Mouse (Mus musculus): ENCODE measurements at regions not wholly inside any gene's neighbourhood (a gene's known extent, or its start where the extent isn't known, plus 50 kb on each side); places are given as distances from the start of the nearest gene placed in this dataset.
"Not testable (repeated sequence)": the region's sequence is repeated elsewhere in the genome, so short reads cannot be mapped to it uniquely, and the experiment has no call there.

GRCm38 (mm10) chr8:71823655-71824622, 57.9 kb upstream of the Zfp709 start:
- in situ Hi-C loops (cut with MboI): not testable (repeated sequence)

GRCm38 (mm10) chr8:71822749-71823148, 59.1 kb upstream of the Zfp709 start:
- in situ Hi-C loops (cut with MboI): not testable (repeated sequence)

DNA sequence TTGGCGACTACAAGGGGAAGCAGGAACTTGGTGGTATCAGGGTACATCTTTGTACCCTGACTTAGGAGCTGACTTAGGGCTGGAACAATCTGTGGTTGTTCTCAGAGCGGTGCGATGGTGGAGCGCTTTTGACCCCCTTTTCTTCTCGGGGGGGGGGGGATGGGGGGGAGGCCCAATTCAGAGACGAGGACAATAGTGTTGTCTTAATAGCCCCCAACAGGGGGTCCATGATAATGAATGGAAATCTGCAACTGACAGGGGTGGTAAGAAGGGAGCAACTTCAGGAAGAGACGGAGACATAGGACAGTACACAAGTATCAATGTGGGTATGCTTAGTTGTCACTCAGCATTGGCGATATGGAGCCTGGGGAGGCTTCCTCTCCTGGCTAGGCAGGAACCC, 61.9 kb upstream of the Zfp709 start:
- in situ Hi-C loops (cut with MboI): loop anchor here (5.0 kb wide), 1 partner anchor 643 kb away; no protein-coding TSS in a partner anchor

DNA sequence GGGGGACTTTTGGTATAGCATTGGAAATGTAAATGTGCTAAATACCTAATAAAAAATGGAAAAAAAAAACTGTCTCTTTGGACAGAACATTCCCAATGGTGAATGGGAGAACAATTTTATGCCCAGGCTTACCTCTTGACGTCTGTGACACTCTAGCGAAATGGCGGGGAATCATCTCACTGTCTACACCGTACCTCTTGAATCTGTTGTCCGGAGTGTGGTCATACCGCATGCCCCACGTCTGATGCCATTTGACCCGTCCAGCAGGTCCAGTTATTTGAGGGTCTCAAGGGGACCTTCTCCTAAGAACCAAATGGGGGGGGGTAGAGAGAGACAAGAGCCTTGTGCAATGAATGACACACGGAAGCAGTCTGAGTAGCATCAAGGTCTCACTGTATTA, 62.4 kb upstream of the Zfp709 start:
- in situ Hi-C loops (cut with MboI): loop anchor here (5.0 kb wide), 1 partner anchor 642 kb away; no protein-coding TSS in a partner anchor

DNA sequence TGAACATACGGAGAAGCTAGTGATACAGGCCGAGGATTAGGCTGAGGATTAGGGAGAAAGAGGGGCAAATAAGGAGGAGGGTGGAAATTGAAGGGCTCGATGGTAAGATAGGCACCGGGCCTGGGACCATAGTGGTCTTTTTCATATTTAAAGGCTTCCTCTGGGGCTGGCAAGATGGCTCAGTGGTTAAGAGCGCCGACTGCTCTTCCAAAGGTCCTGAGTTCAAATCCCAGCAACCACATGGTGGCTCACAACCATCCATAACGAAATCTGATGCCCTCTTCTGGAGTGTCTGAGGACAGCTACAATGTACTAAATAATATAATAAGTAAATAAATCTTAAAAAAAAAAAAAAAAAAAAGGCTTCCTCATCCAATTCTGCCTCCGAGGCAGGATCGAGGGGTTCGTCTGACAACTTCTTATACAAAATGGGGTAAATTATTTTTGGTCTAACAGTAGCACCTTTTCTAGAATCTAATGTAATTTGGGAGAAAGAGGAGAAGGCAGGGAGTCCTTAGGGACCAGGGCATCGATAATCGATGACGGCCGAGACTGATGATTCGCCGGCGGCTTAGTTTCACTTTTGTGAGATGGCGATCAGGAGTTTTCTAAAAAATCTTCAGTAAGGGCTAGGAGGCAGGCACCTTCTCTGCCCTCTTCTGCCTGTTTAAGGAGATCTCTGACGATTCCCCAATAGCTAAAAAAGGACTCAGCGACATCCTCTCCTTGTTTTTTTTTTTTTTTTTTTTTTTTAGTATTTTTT, 65.4 kb upstream of the Zfp709 start:
- in situ Hi-C loops (cut with MboI): loop anchor here (5.0 kb wide), 1 partner anchor 639 kb away; no protein-coding TSS in a partner anchor

- in situ Hi-C loops (cut with MboI): loop anchor here (5.0 kb wide), 1 partner anchor 639 kb away; no protein-coding TSS in a partner anchor
Measured at GRCm38 (mm10) chr8:71815813-71816212, 66.0 kb upstream of the Zfp709 start.

DNA sequence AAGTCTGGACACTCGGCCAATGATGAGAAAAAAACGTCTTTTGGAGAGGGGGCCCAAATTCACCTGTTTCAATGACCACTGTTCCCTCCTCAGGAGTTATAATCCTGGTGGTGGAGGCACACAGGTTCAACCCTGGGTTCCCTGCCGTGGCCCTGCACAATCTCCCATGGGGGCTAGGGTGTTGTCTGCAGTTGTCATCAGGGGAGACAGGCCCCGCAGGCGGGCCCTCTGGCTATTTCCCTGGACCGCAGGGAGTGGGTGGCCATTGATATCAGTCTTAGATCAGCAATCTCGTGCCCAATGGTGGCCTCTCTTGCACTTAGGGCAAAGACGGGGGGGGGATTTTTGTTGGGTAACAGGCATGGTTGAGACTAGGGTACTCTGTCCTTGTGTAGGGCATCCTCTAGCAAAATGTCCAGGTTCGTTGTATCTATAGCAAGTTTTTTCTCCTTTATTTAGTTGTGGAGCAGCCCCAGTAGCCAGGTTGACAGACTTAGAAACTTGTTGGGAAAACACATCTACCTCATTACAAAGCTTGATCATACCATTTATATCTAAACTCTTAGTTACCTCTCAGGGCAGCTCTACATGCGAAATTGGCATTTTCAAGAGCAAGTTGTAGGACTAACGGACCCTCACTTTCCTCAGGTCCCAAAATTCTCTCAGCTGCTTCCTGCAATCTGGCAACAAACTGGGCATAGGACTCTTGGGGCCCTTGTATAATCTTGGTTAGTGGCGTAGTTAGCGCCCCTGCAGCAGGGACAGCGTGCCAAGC, 66.9 kb upstream of the Zfp709 start:
- in situ Hi-C loops (cut with MboI): loop anchor here (5.0 kb wide), 1 partner anchor 638 kb away; no protein-coding TSS in a partner anchor

- in situ Hi-C loops (cut with MboI): not testable (repeated sequence)
Measured at GRCm38 (mm10) chr8:71813889-71814288, 67.9 kb upstream of the Zfp709 start.

DNA sequence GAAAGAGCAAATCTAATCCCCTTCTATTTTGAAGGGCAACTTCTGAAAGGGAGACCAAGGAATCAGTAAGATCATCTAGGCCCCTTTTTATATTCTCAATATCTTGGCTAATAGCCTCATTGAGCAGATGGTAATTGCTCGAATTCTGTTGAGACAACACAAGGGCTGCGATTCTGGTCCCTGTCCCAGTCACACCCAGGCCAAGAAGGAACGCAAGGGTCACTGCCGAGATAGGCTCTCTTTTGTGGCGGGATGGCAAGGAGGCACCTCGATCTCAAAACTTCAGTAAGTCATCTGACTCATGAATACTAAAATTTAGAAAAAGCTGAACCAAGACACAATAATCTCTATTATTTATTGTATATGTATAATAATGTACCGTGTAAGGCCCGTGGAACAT, 68.6 kb upstream of the Zfp709 start:
- in situ Hi-C loops (cut with MboI): not testable (repeated sequence)

DNA sequence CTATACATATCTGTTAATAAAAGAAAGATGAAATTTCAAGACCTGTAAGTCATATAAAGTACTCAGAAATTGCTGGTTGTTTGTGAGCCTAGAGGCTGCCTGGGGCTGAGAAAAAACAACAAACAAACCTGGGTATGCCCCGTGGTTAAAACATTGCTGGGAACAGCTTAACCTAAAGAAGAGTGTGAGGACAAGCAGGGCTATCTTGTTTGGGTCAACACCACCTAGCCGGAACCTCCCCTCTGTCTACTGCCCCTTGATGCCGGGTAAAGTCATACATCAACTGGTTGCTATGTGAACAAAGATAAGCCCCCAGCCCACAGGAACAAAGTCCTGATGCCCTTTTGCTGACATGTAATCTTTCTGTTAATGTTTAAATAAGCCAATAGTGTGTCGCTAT, 74.0 kb upstream of the Zfp709 start:
- in situ Hi-C loops (cut with MboI): not testable (repeated sequence)

DNA sequence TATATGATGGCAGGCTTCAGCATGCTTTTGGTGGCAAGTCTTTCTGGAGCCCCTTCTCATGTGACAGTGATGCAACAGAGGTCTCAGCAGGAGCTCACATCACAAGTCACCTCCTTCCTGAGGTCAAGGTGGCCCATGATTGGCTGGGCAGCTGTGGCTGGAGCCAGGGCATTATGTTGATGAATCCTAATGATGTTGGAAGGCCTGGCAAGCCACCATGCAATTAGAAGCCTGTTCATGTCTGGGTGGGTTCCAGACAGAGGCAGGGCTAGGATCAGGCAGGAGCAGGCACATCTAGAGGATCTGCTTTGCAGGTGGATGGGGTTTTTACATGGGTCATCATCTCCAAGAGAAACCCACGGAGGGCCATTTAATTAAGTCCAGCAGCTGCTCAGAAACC, 77.2 kb upstream of the Zfp709 start:
- in situ Hi-C loops (cut with MboI): not testable (repeated sequence)

DNA sequence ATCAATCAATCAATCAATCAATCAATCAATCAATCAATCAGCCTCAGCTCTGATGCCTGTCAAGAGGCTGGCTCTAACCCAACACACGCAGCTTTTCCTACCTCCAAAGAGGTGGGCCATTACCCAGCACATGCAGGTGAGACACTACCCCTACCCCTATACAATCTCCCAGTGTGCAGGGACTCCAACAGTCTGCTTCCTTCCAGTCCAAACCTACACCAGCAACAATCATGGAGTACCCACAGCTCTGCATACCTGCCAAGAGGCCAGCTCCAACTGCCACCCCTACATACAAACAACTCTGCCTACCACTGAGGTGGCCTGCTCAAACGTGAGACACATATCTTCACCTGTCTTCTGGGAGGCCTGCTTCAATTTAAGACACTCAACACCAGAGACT, 76.7 kb upstream of the Fcho1 start:
- in situ Hi-C loops (cut with MboI): not testable (repeated sequence)

GRCm38 (mm10) chr8:71789031-71789460, 63.5 kb upstream of the Fcho1 start:
- in situ Hi-C loops (cut with MboI): not testable (repeated sequence)

- in situ Hi-C loops (cut with MboI): not testable (repeated sequence)
Measured at GRCm38 (mm10) chr8:71780624-71781023, 55.1 kb upstream of the Fcho1 start.

DNA sequence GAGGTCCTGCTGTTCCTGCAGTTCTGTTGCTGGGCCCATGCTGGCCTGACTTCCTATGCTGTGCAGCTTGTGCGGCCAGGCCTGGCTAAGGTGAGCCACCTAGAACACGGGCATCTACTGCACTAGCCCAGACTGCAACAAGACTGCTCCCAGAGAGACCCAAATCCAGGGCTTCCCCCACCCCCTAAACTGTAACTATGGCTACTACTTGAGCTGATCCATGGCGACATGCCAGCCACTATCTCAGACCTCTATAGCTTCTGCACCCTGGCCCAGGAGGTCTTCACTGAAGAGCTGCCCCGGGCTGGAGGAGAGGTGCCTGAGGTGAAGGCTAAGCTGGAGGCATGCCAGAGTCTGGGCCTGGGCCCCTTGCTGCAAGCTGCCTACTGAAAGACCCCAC, 54.3 kb upstream of the Fcho1 start:
- in situ Hi-C loops (cut with MboI): not testable (repeated sequence)

GRCm38 (mm10) chr8:71779380-71779779, 53.9 kb upstream of the Fcho1 start:
- in situ Hi-C loops (cut with MboI): not testable (repeated sequence)

DNA sequence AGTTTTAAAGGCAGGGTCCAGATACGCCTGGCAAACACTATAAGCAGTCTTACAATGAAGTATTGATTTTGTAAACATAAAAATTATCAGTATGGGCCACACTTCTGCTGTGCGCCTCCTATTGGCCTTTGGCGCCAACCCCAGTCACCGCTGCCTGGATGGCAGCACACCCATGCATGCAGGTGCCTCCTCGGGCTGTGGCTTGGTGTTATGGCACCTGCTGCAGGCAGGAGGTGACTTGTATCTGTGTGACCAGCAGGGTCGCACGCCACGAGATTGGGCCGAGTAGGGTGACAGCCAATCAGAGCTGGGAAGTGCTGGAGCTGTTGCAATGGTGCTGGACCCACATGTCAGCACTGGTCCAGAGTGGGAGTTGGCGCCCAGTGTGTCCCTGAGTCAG, 53.4 kb upstream of the Fcho1 start:
- in situ Hi-C loops (cut with MboI): no loop called here

Measured in mature B cell (primary cell).